Mouse (Mus musculus) thymus, postnatal 0 days (tissue): ENCODE measurements around the gene Bpifb9a. TPM values are rescaled to one million over a fixed set of nuclear protein-coding genes. Genes with fewer than 3 reads are reported as not detected.
"Not testable (repeated sequence)": the region's sequence is repeated elsewhere in the genome, so short reads cannot be mapped to it uniquely, and the experiment has no call there.

ENCODE experiments used
- DNase-seq: peaks from one replicate; pipeline ENCODE4 v3.0.0-alpha.2; 2015; ENCODE audit warnings: low spot score
- polyA plus RNA-seq: library from polyadenylated mRNA; unstranded; fragments of >200 nt; fragmentation: Nextera tagmentation; extraction: Ambion mirVana; gene quantifications from 2 replicates; pipeline ENCODE4 v1.2.1, GENCODE M21; 2015

Bpifb9a gene
- polyA plus RNA-seq, result 0.18 and 0.28 TPM in 2 replicates

DNA sequence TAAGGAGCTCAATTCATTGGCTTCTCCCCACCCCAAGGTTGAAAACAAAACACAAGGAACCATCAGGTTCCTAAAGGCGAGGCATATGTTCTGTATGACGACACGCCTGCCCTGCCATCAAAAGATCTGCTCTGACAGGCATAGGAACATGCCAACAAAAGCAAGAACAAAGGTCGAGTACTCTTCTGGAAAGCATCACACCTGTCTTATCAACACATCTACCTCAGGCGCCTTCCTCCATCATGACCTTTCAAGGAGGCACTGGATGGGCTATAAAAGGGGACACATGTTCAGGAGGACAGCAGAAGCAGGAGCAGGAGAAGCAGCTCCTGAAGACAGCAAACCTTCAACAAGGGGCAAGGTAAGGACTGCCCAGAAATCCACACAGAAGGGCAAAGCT, at the start of gene Bpifb9a:
Gene Bpifb9a (plus strand): TSS at position 301 of the 400 bp plus-strand sequence.
- DNase-seq, result not testable (repeated sequence)

DNA sequence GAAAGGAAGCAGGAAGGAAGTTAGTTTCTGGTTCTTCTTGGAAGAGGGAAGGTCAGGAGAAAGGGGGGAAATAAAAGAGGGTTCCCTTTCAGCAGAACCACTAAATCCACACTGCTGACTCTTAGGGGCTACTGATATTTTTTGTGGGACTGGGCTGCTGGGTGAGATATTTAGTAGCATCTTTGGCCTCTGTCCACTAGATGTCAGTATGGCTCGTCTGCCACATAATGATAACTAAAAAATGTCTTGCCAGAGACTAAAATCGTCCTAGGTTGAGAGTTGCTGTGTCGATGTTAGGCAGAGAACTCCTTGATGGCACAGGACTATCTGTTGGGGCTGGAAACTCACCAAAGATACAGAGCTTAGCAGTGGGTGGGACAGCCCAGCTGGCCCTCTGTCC, 48.5 kb upstream of the Bpifb9a start:
- DNase-seq, result peak; percentile 8

DNA sequence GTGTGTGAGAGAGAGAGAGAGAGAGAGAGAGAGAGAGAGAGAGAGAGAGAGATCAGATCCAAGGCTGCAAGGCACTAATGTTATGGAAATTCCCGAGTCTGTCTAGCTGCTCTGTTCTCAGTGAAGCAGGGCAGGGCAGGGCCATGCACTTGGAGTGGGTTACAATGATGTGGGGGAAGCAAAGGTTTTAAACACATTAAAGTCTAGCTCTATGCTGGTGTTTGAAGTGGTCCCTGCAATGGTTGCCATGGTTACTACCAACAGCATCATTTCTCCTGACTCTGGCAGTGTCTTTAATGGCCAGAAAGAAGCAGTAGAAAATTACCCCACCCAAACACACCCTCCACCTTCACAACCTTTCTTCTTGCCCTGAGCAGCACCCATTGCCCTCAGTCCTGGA, 46.5 kb upstream of the Bpifb9a start:
- no peak for DNase-seq

DNA sequence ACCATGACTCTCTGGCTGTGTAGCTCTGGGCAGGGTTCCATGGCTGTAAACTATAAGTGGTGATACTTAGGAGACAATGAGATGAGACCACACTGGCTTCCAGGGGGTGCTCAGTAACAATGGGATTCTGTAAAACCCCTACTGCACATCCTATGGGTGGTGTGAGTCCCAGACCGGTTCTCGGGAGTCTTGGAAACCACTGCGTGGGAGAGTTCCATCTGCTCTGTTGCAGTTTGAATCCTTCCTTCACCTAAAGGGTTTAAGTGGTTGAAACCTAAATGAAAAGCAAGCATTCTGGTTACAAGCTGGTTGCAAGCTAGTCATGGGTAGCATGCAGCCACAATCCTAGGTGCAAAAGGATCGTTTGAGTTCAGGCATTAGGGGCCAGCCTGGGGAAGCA, 45.8 kb upstream of the Bpifb9a start:
- no peak for DNase-seq

DNA sequence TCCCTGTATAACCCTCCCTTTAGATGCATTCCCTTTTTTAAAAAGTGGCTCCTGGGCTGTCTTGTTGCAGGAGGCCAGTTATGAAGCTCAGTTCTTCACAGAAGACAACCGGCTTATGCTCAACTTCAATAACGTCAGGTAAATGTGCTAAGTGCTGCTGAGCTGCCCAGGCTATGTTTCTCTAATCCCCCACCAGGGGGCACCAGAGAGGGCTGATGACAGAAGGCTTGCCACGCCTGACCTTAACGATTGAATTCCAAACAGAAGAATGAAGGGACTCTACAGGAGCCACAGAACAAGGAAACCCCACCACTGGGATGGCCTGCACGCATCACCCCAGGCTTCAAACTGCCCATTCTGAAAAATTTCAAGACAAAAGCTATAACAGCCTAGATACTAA, 42.5 kb upstream of the Bpifb9a start:
- DNase-seq, result peak; percentile 62

DNA sequence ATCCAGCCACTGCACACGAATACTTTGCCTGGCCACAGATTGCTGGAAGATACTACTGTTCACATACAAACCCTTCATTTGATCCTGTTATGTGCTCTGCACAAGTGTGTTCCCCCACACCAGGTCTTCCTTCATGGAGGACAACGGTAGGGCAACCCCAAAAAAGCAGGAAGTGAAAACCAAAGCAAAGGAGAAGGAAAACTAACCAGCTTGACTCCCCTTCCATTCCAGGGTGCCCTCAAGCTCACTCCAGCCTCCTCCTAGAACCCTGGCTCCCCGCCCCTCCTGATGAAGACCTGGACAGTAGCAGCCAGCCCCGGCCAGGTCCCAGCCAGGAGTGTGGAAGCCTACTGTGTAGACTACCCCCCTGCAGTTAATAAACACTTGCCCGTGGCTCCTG, 37.7 kb upstream of the Bpifb9a start:
- DNase-seq, result no peak

DNA sequence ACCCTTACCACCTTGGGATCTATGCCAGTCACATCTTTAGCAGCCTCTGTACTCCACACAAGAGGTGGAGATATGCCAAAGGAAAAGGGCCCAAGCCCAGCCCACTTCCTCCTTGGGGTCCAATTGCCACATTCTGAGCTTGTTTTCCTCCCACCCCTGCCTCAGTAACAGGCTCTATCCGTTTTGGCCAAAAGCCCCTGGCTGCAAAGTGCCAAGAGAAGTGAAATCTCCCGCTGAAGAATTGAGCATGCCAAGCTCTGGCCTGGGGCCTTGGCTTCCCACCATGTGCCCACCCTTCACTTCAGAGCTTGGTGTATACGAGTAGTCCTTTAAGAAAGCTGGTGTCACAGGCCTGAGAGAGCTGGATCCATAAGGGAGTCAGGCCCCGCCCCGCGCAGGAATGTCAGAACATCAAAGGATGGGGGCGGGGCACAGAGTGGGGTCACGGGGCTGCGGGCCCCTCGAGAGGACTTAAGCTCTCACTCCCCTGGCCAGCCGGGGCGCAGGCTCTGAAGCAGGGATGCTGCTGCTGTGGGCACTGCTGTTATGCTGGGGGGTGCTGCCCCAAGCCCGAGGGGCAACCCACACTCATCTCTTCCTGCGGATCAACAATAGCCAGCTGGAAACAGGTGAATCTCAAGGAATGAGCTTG, 34.3 kb upstream of the Bpifb9a start, which contains the start of gene Bpifb5:
Gene Bpifb5 (plus strand): TSS at position 478 of the 652 bp plus-strand sequence.
- no peak for DNase-seq

DNA sequence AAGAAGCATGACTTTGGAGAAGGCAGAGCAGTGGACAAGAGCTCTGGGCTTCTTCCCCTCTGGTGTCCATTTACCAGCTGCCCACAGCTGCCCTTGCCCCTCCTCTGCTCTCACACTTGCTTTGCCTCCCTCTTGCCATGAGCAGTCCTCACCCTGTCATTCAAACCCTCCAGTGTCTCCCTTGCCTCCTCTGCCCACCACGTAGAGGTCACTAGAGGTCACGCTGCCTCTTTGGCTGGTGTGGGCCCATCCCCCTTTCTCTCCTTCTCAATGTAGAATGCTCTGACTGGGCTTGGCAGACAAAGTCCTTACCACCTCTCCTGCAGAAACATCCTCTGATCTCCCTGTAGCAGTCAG, 33.8 kb upstream of the Bpifb9a start:
- no peak for DNase-seq

DNA sequence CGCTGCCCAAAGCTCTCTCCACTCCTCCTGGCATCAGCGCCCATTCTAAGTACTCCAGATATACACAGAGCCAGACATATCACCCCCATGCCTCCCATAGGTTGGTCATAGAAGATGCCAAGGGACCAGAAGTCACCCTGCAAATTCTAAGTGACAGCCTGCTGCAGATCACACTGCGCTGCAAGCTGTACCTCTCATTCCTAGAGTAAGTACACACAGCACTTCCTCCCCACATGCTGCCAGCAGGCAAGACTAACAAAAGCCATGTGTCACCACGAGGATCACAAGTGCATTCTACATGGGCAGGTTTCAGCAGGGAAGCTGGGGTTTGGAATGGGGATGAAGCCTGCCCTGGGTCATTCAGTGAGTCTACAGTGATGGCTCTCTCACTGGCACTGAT, 30.7 kb upstream of the Bpifb9a start:
- no peak for DNase-seq

DNA sequence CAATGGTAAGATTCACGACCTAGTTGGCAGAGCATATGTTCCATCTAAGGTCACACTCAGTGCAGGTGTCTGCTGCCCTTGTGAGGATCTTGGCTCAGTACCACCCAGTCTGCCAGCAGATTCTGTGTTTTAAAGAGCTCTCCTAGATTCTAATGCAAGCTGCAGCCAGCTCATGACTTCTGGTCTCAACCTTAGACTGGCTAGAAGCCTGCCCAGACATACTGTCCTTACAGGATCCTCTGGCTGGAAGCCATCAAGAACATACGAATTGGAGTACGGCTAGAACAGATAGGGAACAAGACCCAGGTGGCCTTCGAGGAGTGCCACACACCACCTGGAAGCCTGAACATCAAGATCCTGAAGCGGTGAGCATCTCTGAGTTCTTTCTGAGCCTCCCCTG, 29.8 kb upstream of the Bpifb9a start:
- no peak for DNase-seq

DNA sequence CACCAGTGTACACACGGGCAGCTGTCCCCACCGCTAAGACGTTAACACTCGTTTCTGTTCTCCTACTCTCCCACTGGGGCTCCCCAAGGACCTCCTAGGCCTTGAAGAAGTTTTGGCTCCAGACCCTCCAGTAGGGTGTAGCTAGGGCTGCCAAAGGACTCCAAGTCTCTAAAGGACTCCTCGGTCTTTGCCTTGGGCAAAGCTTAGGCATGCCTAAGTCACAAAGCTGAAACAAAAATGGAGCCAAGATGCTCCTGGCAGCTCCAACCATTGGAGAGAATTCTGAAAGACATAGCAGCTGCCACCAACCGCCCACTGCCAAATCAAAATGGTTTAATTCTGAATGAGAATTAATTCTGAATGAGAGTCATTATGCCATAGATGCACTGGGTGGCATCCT, 24.2 kb upstream of the Bpifb9a start:
- DNase-seq, result no peak

DNA sequence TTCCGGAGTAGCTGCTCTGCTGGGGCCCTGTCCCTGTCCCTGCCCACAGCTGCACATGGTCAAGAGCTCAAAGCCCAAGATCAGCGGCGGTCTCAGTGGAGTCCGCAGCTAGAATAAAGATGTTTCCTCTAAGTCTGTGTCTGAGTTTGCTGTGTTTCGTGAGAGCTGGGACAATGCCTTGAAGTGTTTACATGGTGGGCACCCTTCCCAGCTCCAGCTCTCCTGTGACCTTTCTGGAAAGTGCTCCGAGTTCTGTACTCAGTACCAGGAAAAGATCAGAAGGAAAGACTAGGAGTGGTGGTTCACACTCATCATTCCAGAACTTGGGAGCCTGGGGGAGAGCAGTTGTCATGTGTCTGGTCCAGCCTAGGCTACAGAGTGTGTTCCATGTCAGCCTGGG, 16.9 kb upstream of the Bpifb9a start:
- DNase-seq, result no peak

DNA sequence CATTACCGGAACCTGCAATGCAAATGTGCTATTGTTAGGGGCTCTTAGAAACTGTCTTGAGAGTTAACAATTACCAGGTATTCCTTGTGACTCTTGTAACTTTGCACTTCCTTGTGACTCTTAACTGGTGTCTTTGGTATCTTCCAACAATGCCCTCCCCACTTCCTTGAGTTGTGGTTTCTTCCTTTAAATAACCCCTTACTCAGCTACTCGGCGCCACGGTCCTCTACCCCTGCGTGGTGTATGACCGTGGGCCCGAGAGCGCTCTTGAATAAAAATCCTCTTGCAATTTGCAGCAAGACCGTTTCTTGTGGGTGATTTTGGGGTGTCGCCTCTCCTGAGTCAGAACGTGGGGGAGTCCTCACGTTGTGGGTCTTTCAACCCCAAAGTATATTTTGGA, 14.9 kb upstream of the Bpifb9a start:
- not testable (repeated sequence) for DNase-seq

DNA sequence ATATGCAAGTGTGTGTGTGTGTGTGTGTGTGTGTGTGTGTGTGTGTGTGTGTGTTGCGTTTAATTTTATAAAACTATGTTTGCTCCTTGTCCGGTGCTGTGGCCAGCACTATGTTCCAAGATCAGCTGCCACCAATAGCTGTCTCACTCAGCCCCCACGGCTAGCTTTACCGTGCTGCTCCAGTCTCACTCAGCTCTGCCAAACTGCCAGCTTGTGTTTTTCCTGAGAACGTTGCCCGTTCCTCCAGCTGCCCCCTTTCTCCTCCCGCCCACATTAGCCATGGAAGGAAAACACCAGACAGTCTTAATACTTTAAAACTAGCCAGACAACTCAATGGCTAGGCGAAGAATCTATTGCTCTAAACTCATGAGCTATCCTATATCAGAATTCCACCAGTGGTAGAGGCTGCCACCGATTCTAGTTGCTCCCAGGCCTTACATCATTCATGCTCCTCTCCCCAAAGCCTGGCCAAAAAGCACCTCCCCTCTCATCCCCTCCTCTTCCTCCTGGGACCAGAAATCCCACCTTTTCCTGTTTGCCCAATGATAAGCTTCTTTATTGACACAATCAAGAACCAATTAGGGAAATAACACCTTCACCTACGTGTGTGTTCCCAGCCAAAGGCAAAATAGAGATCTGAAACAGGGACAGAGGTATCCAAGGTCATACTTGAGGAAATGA, 14.2 kb upstream of the Bpifb9a start:
- DNase-seq, result no peak

DNA sequence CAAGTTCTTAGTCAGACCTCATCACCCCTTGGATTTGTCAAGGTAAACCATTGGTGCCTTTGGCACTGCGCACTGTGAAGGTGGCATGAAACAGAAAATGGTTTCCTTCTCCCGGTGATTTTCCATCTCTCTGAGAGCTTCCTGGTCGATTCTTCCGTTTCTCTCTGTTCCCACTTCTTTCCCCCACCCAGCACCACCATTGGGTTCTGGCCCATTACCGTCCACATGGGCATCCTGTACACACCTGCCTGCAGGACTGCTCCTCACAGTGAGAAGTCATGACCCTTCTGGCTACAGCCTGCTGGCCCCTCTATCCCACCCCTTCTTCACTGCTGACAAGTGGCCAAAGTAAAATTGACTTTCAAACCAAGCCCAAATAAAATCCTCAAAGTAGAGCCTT, 12.3 kb upstream of the Bpifb9a start:
- no peak for DNase-seq

DNA sequence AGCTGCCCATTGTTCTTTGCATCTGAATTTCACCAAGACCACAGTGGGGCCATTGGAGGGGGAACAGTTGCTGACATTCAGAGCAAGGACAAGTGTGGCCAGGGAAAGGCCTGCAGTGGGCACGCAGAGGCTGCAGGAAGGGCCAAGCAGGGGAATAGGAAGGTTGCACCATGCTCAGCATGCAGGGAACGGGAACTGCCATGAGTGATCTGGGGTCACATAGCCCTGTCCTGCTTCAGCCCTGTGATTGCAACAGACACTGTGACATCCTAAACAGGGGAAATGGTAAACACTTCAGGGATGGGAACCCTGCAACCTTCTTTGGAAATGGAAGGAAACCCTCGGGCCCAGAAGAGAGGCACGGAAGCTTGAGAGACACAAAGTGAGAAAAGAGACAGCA, 2.4 kb upstream of the Bpifb9a start:
- not testable (repeated sequence) for DNase-seq

DNA sequence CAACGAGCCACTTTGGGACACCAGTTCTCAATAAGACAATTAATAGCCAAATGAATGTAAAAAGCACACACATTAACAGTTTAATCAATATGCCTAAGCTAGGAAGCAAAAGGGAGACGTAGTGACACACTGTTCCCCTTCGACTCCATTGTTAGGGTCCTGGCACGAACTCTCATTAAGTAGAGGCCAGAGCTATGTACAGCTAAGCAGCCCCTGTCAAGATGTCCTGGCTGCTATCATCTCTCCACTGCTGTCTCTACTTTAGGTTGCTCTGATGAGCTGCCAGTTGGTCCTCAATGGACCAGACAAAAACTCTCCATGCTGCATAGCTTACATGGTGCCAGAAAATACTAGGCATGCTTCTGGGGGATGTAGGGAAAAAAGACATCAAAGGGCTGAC, 1.9 kb upstream of the Bpifb9a start:
- no peak for DNase-seq

DNA sequence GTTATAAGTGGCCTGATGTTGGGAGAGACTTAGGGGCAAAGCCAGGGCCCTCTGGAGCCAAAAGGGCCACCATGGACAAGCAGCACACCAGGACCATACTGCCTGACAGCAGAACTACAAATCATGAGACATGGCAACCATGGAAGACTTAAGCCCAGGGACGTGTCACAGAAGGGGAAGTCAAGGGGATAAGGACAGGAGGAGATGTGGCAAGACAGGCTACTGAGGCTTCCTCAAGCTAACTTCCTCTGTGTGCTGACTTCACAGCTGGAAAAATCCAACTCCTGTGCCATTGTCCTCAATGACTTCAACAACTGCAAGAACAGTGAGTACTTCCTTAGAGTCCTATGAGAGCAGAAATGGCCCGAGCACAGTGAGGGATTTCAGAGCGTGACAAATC, 6.7 kb downstream of the Bpifb9a start:
- DNase-seq, result not testable (repeated sequence)

DNA sequence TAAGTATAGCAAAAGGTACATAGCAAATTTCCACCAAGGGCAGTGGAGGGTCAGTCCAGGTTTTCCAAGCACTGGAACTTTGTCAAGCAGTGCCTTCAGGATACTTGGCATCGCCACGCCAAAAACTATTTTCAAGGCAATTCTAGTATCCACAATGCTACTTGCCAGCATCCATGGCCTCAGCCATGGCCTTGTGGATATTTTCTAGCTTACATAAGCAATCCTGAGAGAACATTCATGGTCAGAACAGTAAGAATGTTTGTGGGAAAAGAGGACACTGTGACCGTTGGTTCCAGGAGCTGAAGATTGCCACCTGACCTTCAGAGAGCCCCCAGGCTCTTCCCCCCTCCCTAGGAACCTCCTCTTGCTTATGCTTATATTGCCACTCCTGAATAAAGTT, 34.2 kb downstream of the Bpifb9a start:
- not testable (repeated sequence) for DNase-seq

DNA sequence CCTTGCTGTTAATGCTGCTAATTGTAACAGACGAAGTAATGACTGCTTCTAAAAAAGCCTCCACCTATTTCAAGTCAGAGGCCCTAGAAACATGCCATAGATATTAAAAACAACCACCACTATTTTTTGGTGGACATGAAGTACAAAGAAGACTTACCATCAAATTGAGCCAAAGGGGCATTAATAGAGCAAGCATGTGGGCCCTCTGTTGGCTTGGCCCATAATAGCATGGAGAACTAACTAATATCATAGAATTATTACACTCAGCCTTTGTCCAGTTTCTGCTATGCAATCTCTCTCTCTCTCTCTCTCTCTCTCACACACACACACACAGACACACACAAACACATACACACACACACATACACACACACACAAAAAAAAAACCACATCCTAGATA, 35.2 kb downstream of the Bpifb9a start:
- DNase-seq, result no peak

DNA sequence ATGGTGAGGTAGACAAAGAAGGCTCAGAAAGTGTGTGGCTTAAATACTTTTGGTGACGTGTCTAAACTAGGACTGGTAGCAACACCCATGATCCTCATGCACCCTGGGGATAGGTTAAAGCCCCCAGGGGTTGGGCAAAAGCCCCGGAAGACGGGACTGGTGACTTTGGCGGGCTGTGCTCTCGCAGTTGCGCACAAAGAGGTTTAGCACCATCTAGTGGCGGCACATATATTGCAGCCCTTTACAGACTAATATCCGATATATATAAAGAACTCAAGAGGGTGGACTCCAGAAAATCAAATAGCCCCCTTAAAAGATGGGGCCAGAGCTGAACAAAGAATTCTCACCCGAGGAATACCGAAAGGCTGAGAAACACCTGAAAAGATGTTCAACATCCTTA, 37.1 kb downstream of the Bpifb9a start:
- peak; percentile 70 for DNase-seq

DNA sequence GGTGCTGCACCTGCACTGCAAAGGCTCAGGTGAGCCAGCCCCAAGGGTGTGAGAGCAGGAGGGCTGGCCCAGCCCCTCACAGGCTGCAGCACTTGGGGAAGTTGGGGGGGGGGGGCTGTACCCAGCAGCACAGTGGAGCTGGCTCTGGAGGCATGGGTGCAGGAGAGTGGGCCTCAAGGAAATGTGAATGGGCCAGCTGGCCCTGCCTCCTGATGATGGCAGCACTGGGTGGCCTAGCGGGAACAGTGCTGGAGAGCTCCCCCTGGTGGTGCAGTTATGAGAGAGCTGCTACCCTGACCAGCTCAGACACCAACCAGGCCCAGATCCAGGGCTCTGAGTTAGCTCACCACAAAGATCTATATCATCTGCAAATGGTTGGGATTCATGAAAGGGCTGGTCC, 42.8 kb downstream of the Bpifb9a start:
- DNase-seq, result peak; percentile 80

DNA sequence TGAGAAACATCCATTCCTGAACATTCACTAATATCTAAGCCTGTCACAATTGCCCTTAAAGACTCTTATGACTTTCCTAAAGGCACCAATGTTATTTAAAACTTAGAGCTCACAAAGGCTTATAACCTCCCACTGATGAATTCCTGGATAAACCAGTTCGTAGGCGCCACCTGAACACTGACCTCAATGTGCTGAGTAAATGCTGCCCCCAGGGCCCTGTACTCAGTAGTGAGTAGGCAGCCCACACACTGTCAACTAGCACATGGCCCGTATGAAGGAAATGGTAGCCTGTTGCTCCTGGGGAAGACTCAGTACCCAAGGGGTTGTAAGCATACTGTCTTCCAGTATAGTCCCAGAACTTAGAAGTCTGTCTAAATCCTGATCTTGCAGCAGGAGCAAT, 44.1 kb downstream of the Bpifb9a start:
- no peak for DNase-seq
